Mouse (Mus musculus): Measurements from ENCODE around the gene 1700018F24Rik. TPM values are rescaled to one million over a fixed set of nuclear protein-coding genes. Genes with fewer than 3 reads are reported as not detected.
"Not testable (repeated sequence)": the region's sequence is repeated elsewhere in the genome, so short reads cannot be mapped to it uniquely, and the experiment has no call there.

1700018F24Rik gene
- polyA plus RNA-seq (2015; fragmentation: Nextera tagmentation; extraction: Ambion mirVana): not detected in 2 replicates

DNA sequence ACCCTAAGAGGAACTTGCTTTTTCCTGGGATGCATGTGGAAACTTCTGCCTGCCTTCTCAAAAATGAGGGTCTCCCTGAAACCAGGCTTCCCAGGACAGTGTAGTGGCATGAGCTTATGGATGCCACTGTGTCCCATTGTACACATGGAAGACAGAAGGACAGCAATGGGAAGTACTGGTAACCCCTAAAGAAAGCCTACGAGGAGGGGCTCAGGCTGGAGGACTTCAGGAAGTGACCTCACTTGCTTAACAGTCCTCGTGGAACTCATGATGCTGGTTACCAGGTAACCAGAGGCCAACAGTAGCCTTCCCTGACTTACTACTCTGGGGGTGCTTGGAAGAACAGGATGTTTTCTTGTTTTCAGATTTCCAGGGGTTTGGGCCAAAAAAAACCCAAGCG is at the start of gene 1700018F24Rik:
1700018F24Rik (plus strand) TSS at position 301 of the 400 bp plus-strand sequence.
- not testable (repeated sequence) for H3K36me3 ChIP-seq (replicated peaks); H3K4me2 ChIP-seq; H3K27me3 ChIP-seq; H3K9me3 ChIP-seq (replicated peaks); ATAC-seq (ENCODE audit: insufficient read depth); H3K4me3 ChIP-seq (replicated peaks); H3K27ac ChIP-seq (replicated peaks); H3K9ac ChIP-seq; H3K4me1 ChIP-seq (replicated peaks)
- 37% methylated on average over 3 of the region's 3 CpGs for WGBS (ENCODE audit: insufficient replicate concordance)

GRCm38 (mm10) chr5:144998491-144998890 is 44.3 kb upstream of the 1700018F24Rik start:
- no peaks in the 10 kb centered on the region for H3K9me3 ChIP-seq (replicated peaks)
- no peak overlapping the region for H3K4me3 ChIP-seq (replicated peaks)
- ATAC-seq (ENCODE audit: insufficient read depth): no peak
- no peaks in the 10 kb centered on the region for H3K4me1 ChIP-seq (replicated peaks)
- H3K4me2 ChIP-seq: no peak overlapping the region
- H3K9ac ChIP-seq: no peak overlapping the region
- WGBS (ENCODE audit: insufficient replicate concordance): 23% methylated on average over 2 of the region's 2 CpGs
- no peaks in the 10 kb centered on the region for H3K36me3 ChIP-seq (replicated peaks)
- H3K27ac ChIP-seq (replicated peaks): no peak overlapping the region
- no peaks in the 10 kb centered on the region for H3K27me3 ChIP-seq

GRCm38 (mm10) chr5:145003362-145003761 is 39.4 kb upstream of the 1700018F24Rik start:
- no peak for ATAC-seq (ENCODE audit: insufficient read depth)
- Histone ChIP-seq H3K9me3 (replicated peaks) (no peaks in the 10 kb centered on the region), H3K9ac (no peak overlapping the region), H3K27me3 (no peaks in the 10 kb centered on the region), H3K36me3 (replicated peaks) (no peaks in the 10 kb centered on the region), H3K4me3 (replicated peaks) (no peak overlapping the region), H3K27ac (replicated peaks) (no peak overlapping the region), H3K4me1 (replicated peaks) (no peaks in the 10 kb centered on the region; the same call in 1 of the 2 replicates), H3K4me2 (no peak overlapping the region)
- WGBS (ENCODE audit: insufficient replicate concordance): 54% methylated on average over 3 of the region's 3 CpGs

DNA sequence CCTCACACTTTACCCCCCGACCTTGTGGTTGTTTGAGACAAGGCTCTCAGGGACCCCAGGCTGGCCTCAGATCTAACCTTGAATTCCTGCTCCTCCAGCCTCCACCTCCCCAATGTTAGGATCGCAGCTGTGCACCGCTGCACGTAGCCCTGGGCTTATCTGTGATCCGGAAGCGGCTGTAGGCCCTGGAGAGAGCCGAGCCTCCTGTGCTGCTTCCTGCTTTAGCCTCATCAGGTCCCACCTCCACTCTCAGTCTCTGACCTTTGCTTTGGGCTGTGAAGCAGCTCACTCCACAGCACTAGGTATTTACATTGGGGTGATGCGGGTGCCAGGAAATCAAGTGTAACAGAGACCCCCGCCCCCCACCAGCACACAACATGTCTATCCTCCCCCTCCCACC is 38.3 kb upstream of the 1700018F24Rik start:
- no peak overlapping the region for H3K9ac ChIP-seq
- no peak overlapping the region for H3K4me3 ChIP-seq (replicated peaks)
- H3K27ac ChIP-seq (replicated peaks): no peak overlapping the region
- H3K9me3 ChIP-seq (replicated peaks): no peaks in the 10 kb centered on the region
- peak; percentile 56 for ATAC-seq (ENCODE audit: insufficient read depth)
- H3K27me3 ChIP-seq: no peaks in the 10 kb centered on the region
- no peak overlapping the region for H3K4me2 ChIP-seq
- 52% methylated on average over 9 of the region's 9 CpGs for WGBS (ENCODE audit: insufficient replicate concordance)
- H3K36me3 ChIP-seq (replicated peaks): no peaks in the 10 kb centered on the region
- no peaks in the 10 kb centered on the region; the same call in 1 of the 2 replicates for H3K4me1 ChIP-seq (replicated peaks)

GRCm38 (mm10) chr5:145005596-145005995 is 37.2 kb upstream of the 1700018F24Rik start:
- no peak overlapping the region for H3K4me2 ChIP-seq
- no peak overlapping the region for H3K4me3 ChIP-seq (replicated peaks)
- WGBS (ENCODE audit: insufficient replicate concordance): 57% methylated on average over 6 of the region's 6 CpGs
- no peaks in the 10 kb centered on the region for H3K36me3 ChIP-seq (replicated peaks)
- no peak overlapping the region for H3K27ac ChIP-seq (replicated peaks)
- H3K4me1 ChIP-seq (replicated peaks): no peaks in the 10 kb centered on the region; the same call in 1 of the 2 replicates
- no peak overlapping the region for H3K9ac ChIP-seq
- ATAC-seq (ENCODE audit: insufficient read depth): no peak
- no peaks in the 10 kb centered on the region for H3K9me3 ChIP-seq (replicated peaks)
- H3K27me3 ChIP-seq: no peaks in the 10 kb centered on the region

- Histone ChIP-seq H3K9me3 (replicated peaks) (no peaks in the 10 kb centered on the region), H3K4me1 (replicated peaks) (no peaks in the 10 kb centered on the region; the same call in 1 of the 2 replicates), H3K4me2 (no peak overlapping the region), H3K27ac (replicated peaks) (no peak overlapping the region), H3K9ac (no peak overlapping the region), H3K36me3 (replicated peaks) (no peaks in the 10 kb centered on the region), H3K4me3 (replicated peaks) (no peak overlapping the region), H3K27me3 (no peaks in the 10 kb centered on the region)
- whole genome bisulfite sequencing (ENCODE audit: insufficient replicate concordance): 59% methylated on average over 15 of the region's 15 CpGs
- ATAC-seq (ENCODE audit: insufficient read depth): no peak
Observed at GRCm38 (mm10) chr5:145008878-145009659, 33.7 kb upstream of the 1700018F24Rik start.

DNA sequence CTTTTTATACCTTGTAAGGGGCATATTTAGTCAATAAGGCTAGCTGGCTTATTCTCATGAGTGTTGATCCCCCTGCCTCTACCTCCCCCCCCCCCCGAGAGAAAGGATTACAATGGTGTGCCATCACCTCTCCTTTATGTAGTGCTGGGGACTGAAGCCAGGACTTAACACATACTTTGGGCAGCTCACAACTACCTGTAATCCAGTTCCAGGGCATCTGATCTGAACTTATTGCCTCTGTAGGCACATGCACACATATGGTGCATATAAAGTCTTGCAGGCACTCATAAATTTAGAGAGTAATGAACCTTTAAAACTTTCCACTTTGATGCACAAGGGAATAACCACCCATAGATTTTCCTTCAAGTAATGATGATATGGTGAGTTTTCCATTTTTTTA is 28.5 kb upstream of the 1700018F24Rik start:
- 71% methylated on average over 1 of the region's 1 CpGs for WGBS (ENCODE audit: insufficient replicate concordance)
- no peaks in the 10 kb centered on the region for H3K36me3 ChIP-seq (replicated peaks)
- H3K4me2 ChIP-seq: no peak overlapping the region
- no peak overlapping the region for H3K4me3 ChIP-seq (replicated peaks)
- H3K9me3 ChIP-seq (replicated peaks): no peaks in the 10 kb centered on the region
- no peaks in the 10 kb centered on the region for H3K4me1 ChIP-seq (replicated peaks)
- no peak for ATAC-seq (ENCODE audit: insufficient read depth)
- H3K9ac ChIP-seq: no peak overlapping the region
- no peak overlapping the region for H3K27ac ChIP-seq (replicated peaks)
- no peaks in the 10 kb centered on the region for H3K27me3 ChIP-seq

- not testable (repeated sequence) for ATAC-seq (ENCODE audit: insufficient read depth); H3K4me1 ChIP-seq (replicated peaks); H3K4me3 ChIP-seq (replicated peaks); H3K9ac ChIP-seq; H3K4me2 ChIP-seq; H3K9me3 ChIP-seq (replicated peaks); H3K36me3 ChIP-seq (replicated peaks); H3K27me3 ChIP-seq; H3K27ac ChIP-seq (replicated peaks)
- WGBS (ENCODE audit: insufficient replicate concordance): 11% methylated on average over 2 of the region's 2 CpGs
Observed at GRCm38 (mm10) chr5:145016761-145017160, 26.0 kb upstream of the 1700018F24Rik start.

GRCm38 (mm10) chr5:145020254-145020653 is 22.5 kb upstream of the 1700018F24Rik start:
- H3K9ac ChIP-seq; H3K4me3 ChIP-seq (replicated peaks); H3K36me3 ChIP-seq (replicated peaks); H3K9me3 ChIP-seq (replicated peaks); H3K4me1 ChIP-seq (replicated peaks); H3K27me3 ChIP-seq; H3K4me2 ChIP-seq; H3K27ac ChIP-seq (replicated peaks); ATAC-seq (ENCODE audit: insufficient read depth): not testable (repeated sequence)
- 15% methylated on average over 1 of the region's 1 CpGs for WGBS (ENCODE audit: insufficient replicate concordance)

DNA sequence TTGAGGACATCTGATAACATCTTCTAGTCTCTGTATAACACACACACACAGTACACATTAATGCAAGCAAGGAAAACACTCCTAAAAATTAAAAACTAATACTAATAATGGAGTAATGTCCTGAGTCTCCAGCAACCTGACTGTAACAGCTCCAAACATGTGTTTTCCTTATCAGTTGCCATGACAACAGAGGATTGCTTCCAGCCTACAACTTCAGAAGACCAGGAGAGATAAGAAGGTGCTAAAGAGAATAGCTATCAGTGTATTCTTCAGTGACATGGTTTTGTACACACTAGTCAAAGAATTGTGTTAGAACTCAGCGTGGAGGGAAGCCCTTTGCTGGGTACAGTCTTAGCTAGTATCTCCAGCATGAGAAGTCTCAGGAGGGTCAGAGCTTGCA is 22.1 kb upstream of the 1700018F24Rik start:
- not testable (repeated sequence) for ATAC-seq (ENCODE audit: insufficient read depth); H3K9me3 ChIP-seq (replicated peaks); H3K4me1 ChIP-seq (replicated peaks); H3K27ac ChIP-seq (replicated peaks); H3K36me3 ChIP-seq (replicated peaks); H3K4me2 ChIP-seq; H3K4me3 ChIP-seq (replicated peaks); H3K9ac ChIP-seq; H3K27me3 ChIP-seq
- WGBS (ENCODE audit: insufficient replicate concordance): 18% methylated on average over 1 of the region's 1 CpGs

GRCm38 (mm10) chr5:145030476-145030875 is 12.3 kb upstream of the 1700018F24Rik start:
- not testable (repeated sequence) for ATAC-seq (ENCODE audit: insufficient read depth); H3K9ac ChIP-seq; H3K4me1 ChIP-seq (replicated peaks); H3K36me3 ChIP-seq (replicated peaks); H3K4me3 ChIP-seq (replicated peaks); H3K27ac ChIP-seq (replicated peaks); H3K4me2 ChIP-seq; H3K27me3 ChIP-seq; H3K9me3 ChIP-seq (replicated peaks)
- 68% methylated on average over 1 of the region's 1 CpGs for WGBS (ENCODE audit: insufficient replicate concordance)

- H3K4me1 ChIP-seq (replicated peaks); H3K9ac ChIP-seq; H3K4me2 ChIP-seq; H3K9me3 ChIP-seq (replicated peaks); H3K36me3 ChIP-seq (replicated peaks); H3K27ac ChIP-seq (replicated peaks); H3K4me3 ChIP-seq (replicated peaks); H3K27me3 ChIP-seq; ATAC-seq (ENCODE audit: insufficient read depth): not testable (repeated sequence)
- WGBS (ENCODE audit: insufficient replicate concordance): 51% methylated on average over 5 of the region's 5 CpGs
Observed at GRCm38 (mm10) chr5:145032391-145032790, 10.4 kb upstream of the 1700018F24Rik start, which contains the start of gene Gm4871. TSS of gene Gm4871 (minus strand) at chr5:145032754.
